Mouse (Mus musculus): Measurements from ENCODE around the gene Kif21a.
A peak's percentile ranks its signal among the peaks of the same experiment; 100 is the strongest.

The Kif21a gene

GRCm38 (mm10) chr15:91049496-91050441 lies at the start of gene Kif21a:
Kif21a (minus strand) TSS chr15:91049948.
- ATAC-seq (ENCODE audit: insufficient number of reproducible peaks, low FRiP score, low TSS enrichment): peak; percentile 93

- ATAC-seq (ENCODE audit: insufficient number of reproducible peaks, low FRiP score, low TSS enrichment): no peak
Measured at GRCm38 (mm10) chr15:91096606-91097005, 46.9 kb upstream of the Kif21a start.

DNA sequence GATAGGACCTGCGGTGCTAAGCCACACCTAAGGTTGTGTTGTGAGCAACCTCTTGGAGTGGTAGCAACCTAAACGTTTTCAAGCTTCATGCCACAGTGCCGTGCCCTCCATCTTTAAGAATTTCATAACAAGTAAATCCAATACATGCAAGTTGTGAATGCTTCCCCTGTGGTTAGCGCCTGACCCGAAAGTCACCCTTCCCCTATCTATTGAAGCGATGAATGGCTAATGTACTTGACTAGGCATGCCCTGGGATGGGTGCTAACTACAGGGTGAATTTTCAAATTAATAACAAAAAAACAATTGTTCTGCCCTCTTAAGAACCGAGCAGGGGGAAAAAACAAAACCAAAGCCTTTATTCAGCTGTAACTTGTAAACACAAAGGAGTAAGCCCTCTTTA lies 39.7 kb upstream of the Kif21a start:
- no peak for ATAC-seq (ENCODE audit: insufficient number of reproducible peaks, low FRiP score, low TSS enrichment)

GRCm38 (mm10) chr15:91088071-91088470 lies 38.3 kb upstream of the Kif21a start:
- ATAC-seq (ENCODE audit: insufficient number of reproducible peaks, low FRiP score, low TSS enrichment): no peak

DNA sequence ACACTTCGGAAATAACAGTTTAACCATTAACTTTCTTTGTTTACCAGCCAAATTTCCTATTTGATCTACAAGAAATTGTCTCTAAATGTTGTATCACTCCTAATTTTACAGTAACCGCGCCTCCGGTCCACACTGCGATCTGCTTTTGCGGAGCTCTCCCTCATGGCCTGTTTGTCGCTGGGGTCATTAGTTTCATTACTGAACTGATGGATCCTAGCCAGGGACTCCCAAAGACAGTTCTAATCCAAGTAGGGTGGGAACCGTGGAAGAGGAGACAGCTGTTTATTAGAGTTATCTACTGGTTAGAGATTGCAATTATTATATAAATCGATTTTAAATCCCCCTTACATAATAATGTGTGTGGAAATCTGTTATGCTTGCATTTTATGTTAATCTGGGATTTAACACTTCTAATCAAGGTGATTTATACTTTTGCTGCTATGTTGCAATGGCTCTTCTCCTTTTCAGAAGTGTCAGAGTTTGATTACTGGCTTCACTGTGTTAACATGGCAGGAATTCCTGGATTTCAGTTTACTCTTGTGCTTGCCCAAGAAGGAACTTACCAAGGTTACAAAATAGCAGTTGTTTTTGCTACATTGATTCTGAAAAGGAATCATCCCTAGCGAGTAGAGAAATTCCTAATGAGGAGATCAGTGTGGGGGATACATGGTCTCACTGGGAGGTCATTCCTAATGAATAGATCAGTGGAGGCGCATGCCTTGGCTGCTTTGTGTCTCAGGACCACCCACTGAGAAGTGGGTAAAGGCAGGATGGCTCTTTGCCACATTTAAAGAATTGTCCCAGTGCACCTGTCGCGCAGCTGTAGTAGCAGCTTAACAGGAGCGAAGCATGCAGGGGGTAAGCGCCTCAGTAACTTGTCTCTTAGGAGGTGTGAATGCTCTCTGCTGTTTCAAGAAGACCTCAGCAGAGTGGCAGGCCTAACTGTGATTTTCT lies 28.0 kb upstream of the Kif21a start:
- no peak for ATAC-seq (ENCODE audit: insufficient number of reproducible peaks, low FRiP score, low TSS enrichment)

- no peak for ATAC-seq (ENCODE audit: insufficient number of reproducible peaks, low FRiP score, low TSS enrichment)
Measured at GRCm38 (mm10) chr15:91072440-91072839, 22.7 kb upstream of the Kif21a start.

- ATAC-seq (ENCODE audit: insufficient number of reproducible peaks, low FRiP score, low TSS enrichment): no peak
Measured at GRCm38 (mm10) chr15:91064310-91064826, 14.6 kb upstream of the Kif21a start.

DNA sequence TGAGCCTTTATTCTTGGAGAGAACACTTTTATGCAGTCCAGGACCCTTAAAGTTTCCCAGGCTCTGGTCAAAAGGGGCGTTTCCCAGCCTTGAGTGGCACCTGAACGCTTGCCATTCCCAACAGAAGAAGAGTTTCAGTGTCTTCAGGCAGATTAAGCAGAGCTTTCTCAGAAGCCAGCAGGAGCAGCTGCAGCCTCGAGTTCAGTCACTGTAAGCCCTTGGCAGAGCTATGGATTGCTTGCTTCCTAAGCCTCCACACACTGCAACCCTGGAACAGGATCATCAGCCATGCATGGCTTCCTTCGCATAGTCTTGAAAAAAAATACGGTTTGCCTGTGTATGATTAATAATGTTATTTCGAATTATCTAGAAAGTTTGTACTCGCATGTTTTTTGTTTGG lies 14.1 kb upstream of the Kif21a start:
- no peak for ATAC-seq (ENCODE audit: insufficient number of reproducible peaks, low FRiP score, low TSS enrichment)

- no peak for ATAC-seq (ENCODE audit: insufficient number of reproducible peaks, low FRiP score, low TSS enrichment)
Measured at GRCm38 (mm10) chr15:91056866-91057342, 7.2 kb upstream of the Kif21a start.

- no peak for ATAC-seq (ENCODE audit: insufficient number of reproducible peaks, low FRiP score, low TSS enrichment)
Measured at GRCm38 (mm10) chr15:91056176-91056865, 6.6 kb upstream of the Kif21a start.

GRCm38 (mm10) chr15:91048951-91049495 lies 725 bp downstream of the Kif21a start:
- ATAC-seq (ENCODE audit: insufficient number of reproducible peaks, low FRiP score, low TSS enrichment): peak; percentile 28

GRCm38 (mm10) chr15:91047627-91048026 lies 2.1 kb downstream of the Kif21a start:
- no peak for ATAC-seq (ENCODE audit: insufficient number of reproducible peaks, low FRiP score, low TSS enrichment)

DNA sequence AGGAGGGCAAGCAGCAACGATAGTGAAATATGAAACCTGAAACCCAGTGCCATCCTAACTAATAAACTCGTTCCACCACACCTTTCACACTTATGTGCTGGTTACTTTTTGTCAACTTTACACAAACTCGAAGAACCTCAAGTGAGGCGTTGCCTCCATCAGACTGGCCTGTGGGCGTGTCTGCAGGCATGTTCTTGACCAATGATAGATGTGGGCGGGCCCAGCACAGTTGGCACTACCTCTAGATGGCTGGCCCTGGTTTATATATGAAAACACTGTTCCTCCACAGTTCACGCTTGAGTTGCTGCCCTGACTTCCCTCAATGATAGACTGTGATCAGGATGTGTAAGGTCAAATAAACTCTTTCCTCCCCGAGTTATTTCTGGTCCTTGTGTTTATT lies 3.2 kb downstream of the Kif21a start:
- no peak for ATAC-seq (ENCODE audit: insufficient number of reproducible peaks, low FRiP score, low TSS enrichment)

DNA sequence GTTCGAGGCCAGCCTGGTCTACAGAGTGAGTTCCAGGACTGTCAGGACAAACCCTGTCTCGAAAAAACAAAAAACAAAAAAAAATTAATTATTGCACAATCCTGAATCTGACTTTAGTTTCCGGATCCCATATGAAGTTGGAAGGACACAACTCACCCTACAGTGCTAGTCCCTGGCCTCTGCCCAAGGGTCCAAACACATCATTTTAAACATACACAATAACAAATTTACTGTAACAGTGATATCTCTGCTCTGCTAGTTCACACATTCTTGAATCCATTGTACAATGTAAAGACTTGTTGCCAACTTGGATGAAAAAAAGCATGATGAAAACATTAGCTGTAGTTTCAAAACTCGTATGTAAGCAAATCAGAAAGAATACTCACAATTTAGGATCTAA lies 6.5 kb downstream of the Kif21a start:
- ATAC-seq (ENCODE audit: insufficient number of reproducible peaks, low FRiP score, low TSS enrichment): no peak

DNA sequence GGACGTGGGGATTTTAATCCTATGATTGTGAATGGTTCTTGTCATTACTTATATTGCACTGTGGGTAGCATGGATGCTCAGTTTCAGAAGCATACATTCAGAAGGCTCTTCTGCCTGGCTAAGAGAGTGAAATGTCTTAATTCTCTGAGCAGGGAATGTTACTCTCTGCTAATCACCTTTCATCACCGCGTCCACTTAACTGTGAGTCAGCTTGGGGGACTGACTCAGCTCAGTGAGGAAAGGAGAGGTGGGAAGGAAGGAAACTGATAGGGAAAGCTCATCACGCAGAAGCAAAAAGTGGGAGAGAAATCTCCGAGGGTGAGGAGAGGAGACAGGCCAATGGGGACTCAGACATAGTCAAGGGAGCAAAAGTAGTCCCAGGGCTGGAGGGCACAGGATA lies 10.9 kb downstream of the Kif21a start:
- no peak for ATAC-seq (ENCODE audit: insufficient number of reproducible peaks, low FRiP score, low TSS enrichment)

- no peak for ATAC-seq (ENCODE audit: insufficient number of reproducible peaks, low FRiP score, low TSS enrichment)
Measured at GRCm38 (mm10) chr15:91034090-91034489, 15.7 kb downstream of the Kif21a start.

DNA sequence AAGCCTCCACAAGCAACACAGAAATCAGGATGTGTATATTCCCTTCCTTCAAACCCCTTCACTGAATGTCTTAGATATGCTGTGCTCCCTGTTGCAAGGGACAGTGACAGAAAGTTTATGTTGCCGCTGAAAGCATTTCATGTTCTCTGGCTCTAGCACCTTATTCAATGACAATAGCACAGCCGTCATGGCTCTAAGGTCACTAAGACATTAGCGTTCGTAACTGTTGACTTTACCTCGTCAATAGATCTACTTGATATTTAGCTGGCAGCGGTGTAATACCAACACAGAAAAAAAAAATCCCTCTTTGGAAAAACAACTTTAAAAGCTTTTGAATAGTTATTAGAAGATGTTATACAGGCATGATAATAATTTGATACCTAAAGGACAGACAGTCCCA lies 16.2 kb downstream of the Kif21a start:
- no peak for ATAC-seq (ENCODE audit: insufficient number of reproducible peaks, low FRiP score, low TSS enrichment)

GRCm38 (mm10) chr15:91028962-91029361 lies 20.8 kb downstream of the Kif21a start:
- no peak for ATAC-seq (ENCODE audit: insufficient number of reproducible peaks, low FRiP score, low TSS enrichment)

GRCm38 (mm10) chr15:91028494-91028893 lies 21.3 kb downstream of the Kif21a start:
- ATAC-seq (ENCODE audit: insufficient number of reproducible peaks, low FRiP score, low TSS enrichment): no peak

DNA sequence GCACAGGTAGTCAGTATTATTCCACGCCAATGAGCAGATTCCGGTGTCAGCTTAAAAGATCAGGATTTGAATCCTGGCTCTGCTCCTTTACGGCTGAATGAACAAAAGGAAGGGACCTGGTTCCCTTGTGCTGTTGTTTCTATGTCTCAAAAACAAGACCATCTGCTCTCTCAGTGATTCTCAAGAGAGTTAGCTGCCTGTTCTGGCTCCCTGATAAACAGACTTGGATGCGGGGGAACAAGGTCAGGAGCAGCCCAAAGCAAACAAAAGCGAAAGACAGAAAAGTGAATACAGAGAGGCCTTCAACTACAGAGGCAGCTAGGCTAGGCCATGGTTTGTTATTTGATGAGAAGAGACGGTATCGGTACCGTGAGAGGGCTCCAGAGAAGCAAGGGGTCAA lies 27.5 kb downstream of the Kif21a start:
- 0 out of 2 replicates have a peak, but pooled peaks have one; percentile 16 for ATAC-seq (ENCODE audit: insufficient number of reproducible peaks, low FRiP score, low TSS enrichment)

Measured in cerebellum, adult (tissue).